Mouse (Mus musculus): ENCODE data around the gene Actr10.
A peak's percentile ranks its signal among the peaks of the same experiment; 100 is the strongest.

Gene Actr10

DNA sequence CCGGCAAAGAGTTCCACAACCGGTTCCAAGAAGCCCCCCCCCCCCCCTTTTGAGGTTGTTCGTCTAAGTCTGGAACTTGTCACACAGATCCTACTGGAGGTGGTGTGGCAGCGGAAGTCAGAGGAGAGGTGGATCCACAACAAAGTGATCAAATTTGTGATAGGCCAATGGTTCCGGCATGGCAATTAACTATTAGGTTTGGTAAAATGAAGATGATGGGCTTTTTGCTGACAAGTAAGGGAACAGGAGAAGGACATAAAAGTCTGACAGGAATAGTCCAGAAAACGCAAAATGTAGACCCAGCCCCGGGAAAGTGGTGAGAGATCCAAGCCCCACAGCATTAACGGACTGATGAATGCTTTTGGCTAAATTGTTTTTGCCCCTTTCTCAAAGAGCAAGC, 29.9 kb downstream of the Actr10 start:
- DNase-seq (ENCODE audit: low read depth, low spot score): no peak

DNA sequence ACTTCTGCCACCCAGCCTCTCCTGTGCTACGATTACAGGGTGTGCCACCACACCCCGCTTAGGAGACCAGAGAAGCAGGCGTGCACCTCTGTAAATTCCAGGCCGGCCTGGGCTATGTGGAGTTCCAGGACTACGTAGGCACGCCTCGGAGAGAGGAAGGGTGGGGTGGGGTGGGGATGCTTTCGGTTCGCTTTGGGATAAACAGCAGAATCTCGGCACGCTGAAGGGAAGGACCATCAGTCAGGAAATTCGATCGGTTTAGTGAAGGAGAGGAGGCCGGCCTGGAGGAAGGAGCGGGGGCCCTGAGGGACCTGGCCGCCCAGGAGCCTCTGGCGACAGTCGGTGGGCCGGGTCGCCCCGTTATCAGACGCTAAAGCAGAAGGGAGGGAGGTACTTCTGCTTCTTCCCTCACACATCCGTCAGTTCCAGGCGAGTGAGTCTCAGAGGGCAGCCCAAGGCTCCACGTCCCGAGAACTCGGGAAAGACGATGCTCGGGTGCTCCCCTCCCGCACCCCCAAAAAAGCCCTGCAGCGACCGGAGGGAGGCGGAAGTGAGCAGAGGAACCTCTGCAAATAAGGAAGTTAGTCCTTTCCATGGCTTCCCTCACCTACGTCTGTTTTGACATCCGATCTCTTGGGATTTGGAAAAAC, 30.6 kb downstream of the Actr10 start:
- DNase-seq (ENCODE audit: low read depth, low spot score): peak; percentile 86

DNA sequence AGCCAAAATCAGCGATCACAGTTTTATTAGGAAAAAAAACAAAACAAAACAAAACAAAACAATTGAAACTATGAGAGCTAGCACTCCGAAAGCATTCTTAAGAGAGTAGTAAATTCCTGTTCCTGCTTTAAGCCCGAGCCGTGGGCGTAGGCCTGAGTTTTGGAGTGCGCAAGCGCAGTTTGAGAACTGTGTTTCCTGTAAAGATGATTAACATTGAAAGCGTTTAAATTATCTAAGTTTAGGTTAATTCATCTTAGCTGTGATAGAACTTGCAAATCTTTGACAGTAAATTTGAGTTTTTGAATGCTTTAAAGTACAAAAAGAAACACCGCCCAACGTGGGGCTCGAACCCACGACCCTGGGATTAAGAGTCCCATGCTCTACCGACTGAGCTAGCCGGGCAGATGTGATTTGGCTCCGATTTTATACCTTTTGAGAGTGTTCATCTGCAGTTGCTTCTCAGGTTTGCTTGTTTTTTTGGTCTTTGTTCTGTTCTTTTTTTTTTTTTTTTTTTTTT, 31.2 kb downstream of the Actr10 start:
- DNase-seq (ENCODE audit: low read depth, low spot score): peak; percentile 91

DNA sequence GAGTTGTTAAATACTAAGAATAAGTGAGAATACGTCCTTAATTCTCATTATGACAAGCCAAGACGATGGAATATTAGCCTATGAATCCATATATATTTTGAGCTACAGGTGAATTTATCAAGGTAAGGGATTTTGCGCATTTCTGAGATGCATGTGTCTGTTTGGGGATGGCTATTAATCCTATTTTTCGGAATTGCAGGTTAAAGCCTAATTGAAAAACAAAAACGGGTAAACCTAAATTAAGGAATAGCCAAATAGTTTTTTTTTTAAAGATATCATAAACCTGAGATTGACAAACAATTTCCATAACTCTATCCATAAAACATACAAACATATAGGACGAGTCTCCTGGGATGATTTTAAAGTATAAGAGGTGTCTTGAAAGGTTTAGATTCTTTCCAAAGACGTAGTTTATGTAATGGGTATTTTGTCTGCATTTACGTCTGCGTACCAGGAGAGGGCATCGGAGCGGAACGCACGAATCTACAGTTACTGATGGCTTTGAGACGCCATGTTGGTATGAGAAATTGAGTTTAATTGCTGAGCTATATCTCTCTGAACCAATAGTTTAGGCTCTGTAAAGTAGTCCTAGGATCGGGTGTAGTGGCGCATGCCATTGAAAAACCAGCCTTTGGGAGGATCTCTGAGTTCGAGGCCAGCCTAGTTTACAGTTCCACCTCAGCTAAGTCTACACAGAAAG, 32.0 kb downstream of the Actr10 start:
- peak; percentile 85 for DNase-seq (ENCODE audit: low read depth, low spot score)

DNA sequence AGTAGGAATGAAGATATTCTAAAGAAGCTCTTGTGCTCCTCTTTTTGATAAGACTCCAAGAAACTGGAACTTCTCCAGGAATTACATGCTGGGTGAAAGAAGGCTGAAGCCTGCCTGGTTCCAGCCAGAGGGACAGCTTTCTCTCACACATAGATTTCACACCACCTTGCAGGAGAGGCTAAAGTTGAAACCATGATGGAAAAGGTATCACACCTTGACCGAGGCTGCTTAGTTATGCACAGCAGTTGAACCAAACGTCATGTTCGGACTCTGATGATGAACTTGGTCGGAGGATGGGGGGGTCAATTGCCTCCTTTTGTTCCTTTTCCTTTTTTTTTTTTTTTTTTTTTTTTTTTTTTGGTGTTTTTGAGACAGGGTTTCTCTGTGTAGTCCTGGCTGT, 36.2 kb downstream of the Actr10 start:
- no peak for DNase-seq (ENCODE audit: low read depth, low spot score)

DNA sequence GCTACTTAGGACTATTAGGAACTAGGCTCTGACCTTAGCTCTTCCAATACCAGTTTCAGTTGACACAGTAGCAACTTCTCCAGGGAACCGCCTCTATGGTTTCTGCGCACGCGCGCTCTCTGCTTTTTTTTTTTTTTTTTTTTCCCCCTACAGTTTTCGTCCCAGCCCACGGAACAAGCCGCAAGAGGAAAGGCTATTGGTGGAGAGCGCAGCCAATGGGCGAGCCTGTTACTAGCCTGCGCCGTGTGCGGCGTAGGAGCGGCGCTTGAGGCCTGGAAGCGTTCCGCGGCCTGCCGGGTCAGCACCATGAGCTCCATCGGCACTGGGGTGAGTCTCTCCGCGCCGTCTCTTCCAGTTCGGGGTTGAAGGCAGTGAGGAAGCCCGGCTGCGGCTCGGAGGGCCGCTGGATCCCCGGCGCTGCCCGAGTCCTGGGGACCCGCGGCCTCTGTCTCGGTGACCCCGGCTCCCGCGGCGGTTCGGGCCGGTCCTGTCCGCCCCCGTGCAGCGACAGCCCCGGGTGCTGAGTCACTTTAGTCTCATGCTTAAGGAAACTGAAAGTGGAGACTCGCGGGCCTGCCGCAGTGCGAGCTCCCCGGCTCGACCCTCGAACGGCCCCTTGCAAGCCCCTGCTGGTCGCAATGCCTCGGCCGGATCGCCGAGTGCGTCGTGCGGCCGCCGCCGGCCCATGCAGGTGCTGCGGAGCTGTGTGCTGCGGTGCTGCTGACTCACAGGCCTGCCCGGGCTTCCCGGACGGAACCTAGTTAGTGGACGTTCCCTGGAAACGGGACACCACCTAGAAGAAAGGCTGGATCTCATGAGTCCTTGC, 37.0 kb downstream of the Actr10 start, which contains the start of gene Psma3:
Psma3 (plus strand) TSS at position 181 of the 826 bp plus-strand sequence.
- DNase-seq (ENCODE audit: low read depth, low spot score): peak; percentile 95

DNA sequence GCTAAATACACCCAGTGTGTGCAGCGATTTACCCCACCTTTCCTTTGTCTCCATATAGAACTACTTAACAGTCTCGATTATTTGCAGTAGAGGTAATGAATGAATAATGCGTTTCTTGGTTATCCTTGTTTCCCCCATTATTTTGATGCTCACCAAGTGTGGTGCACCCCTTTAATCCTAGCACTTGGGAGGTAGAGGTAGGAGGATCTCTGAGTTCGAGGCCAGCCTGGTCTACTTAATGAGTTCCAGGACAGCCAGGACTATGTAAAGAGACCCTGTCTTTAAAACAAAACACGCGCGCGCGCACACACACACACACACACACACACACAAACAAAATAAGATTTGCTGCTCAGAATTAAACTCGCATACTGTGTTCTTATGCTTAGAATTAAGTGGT, 37.7 kb downstream of the Actr10 start:
- DNase-seq (ENCODE audit: low read depth, low spot score): peak; percentile 6

DNA sequence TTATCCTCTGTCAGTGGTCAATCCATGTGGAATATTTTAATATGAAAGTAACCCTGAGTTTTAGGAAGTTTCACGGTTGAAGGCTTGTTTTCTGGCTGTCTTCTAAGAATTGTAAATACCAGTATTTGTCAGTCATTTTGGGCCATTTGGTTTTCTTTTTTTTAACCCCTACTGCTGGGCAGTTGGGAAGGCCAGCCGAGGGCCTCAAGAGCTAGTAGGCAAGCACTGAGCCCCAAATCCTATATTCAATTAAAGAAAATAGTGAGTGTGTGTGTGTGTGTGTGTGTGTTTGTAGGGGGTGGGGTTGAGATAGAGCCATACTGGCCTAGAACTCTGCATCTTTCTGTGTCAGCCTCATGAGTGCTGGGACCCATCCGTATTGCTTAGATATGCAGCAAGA, 38.2 kb downstream of the Actr10 start:
- DNase-seq (ENCODE audit: low read depth, low spot score): no peak

DNA sequence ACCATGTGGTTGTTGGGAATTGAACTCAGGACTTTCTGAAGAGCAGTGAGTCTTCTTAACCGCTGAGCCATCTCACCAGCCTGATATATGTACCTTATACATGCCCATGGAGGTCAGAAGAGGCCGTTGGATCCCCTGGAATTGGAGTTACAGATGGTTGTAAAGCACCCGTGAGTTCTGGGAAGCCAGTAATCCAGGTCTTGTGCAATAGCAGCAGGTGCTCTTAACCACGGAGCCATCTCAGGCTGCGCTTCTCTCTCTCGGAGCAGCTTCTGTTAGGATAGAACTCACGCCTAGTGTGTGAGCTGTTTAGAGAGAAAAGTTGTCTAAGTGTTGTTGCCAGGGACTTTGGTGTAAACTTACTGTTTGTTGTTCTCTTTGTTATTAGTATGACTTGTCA, 40.7 kb downstream of the Actr10 start:
- DNase-seq (ENCODE audit: low read depth, low spot score): no peak

DNA sequence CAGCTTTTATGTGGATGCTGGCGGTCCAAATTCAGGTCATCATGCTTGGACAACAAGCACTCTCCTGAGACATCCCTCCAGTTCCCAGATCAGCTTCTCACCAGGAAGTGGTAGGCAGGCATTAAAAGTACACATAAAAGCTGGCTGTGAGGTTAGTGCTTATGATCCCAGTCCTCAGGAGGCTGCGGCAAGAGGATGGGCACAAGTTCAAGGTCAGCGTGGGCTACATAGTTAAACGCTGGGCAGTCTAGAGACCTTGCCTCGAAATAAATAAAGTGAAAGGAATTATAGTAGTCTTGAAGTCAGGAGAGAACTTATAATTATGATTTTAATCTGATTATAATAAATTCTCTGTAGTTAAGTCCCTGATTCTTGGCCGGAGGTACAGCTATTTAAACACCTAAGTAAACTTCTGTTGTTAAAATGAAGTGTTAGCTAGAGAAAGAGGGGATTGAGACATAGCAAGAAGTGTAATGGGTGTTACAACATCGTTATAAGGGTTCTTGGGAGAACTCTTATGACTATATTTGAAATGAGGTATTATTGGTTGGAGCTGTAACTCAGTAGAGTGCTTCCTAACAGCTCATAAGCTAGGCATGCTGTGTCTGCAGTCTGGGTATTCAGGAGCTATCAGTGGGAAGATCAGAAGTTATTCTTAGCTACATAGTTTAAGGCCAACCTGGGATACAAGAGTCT, 47.3 kb downstream of the Actr10 start:
- DNase-seq (ENCODE audit: low read depth, low spot score): no peak

DNA sequence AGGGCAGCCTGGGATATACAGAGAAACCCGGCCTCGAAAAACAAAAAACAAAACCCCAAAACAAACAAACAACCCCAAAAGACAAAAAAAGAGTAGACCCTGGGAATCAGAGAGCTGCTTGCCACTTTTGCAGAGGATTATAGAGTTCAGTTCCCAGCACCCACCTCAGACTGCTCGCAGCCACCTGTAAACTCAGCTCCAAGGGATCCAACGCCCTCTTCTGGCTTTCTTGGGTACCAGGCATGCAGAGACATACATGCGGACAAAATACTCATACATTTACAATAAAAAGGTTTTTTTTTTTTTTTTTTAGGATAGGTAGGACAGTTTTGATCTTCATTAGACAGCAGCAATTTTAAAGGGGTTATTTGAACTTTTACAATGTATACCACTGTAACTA, 59.6 kb downstream of the Actr10 start:
- DNase-seq (ENCODE audit: low read depth, low spot score): no peak

DNA sequence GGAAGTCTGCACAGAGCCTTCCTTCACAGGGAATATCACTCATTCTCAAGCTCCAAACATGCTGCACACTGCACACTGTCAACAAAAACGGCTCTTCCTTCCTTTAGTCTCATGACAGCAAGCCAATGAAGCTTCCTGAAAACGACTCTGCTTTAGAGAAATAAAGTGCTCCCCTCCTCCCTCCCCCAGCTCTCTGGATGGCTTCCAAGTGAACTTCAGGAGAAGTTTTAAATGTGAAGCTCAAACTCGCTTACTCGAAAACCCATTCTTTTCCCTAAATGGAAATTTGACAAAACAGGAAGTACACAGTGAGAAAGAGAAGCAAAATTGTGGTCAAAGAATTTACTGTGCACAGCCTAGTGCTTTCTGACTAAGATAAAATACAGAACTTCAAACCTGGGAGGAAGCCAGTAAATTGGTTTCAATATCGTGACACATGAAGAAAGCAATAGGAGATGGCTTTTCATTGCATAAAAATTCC, 61.8 kb downstream of the Actr10 start:
- DNase-seq (ENCODE audit: low read depth, low spot score): no peak

DNA sequence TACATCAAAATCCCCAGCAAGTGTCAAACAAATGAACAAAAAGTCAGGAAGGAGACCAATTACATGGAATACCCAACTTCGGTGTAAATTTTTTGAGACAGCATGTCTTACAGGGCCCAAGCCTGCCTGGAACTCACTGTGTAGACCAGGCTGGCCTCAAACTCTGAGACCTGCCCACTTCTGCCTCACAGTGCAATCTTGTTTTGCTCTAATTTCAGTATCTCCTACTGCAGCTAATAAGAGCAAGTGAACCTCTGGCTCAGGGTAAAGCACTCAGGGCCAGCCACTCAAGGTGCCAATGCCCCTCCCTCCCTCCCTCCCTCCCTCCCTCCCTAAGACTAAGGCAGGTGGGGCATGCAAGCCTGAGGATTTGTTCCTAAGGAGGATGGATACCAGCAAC, 62.7 kb downstream of the Actr10 start:
- DNase-seq (ENCODE audit: low read depth, low spot score): no peak

DNA sequence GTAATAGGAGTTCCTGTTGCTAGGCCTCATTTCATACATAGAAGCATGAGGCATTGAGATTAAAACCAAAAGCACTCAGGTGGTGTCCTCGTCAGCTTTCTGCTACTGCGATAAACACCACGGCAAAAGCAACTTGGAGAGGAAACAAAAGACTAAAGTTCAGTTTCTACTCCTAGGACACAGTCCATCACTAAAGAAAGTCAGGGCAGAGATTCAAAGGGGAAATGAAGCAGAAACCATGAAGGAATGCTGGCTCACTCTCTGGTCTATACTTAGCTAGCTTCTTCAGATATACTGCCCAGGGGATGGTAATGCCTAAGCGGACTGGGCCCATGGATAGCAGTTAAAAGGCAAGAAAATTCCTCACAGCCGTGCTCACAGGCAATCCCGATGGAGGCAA, 63.8 kb downstream of the Actr10 start:
- DNase-seq (ENCODE audit: low read depth, low spot score): no peak

DNA sequence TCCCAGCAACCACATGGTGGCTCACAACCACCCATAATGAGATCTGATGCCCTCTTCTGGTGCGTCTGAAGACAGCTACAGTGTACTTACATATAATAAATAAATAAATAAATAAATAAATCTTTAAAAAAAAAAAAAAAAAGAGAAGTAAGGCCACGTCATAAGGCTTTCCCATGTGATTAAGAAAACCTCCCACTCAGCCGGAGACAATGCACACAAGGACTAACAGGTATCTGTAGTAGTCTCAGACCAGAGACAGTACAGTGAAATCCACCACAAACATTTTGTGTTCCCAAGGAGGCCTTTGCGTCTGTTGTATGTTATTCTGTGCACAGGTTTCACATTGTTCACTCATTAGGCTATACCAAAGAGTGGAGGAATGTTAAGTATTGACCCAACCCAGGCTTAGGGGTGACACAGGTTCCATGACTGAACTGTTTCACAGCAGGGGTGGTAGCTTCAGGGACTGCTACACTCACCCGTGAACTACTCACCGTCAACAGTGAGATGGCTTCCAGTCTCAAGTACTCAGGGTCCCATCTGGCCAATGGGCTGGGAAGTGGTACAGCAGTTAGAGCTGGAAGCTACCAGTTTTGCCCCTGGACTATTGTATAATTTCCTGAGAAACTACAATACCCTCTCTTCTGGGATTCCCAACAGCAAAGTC, 66.2 kb downstream of the Actr10 start:
- no peak for DNase-seq (ENCODE audit: low read depth, low spot score)

DNA sequence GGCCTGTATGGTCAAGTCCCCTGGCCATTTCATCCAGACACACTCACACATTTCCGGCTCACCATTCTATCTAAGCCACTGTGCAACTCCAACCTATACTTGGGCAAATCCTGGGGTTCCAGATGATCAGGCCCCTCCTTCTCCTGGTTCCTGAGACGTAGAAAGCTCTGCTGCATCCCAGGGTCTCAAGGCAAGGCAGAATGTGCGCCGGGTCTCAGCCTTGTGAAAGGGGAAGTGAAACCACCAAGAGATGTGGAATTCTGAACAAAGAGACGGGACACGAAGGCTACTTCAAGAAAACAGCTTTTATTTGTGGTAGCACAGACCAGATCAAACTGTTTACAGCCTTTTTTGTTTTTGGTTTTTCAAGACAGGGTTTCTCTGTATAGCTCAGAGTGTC, 68.5 kb downstream of the Actr10 start:
- DNase-seq (ENCODE audit: low read depth, low spot score): no peak

DNA sequence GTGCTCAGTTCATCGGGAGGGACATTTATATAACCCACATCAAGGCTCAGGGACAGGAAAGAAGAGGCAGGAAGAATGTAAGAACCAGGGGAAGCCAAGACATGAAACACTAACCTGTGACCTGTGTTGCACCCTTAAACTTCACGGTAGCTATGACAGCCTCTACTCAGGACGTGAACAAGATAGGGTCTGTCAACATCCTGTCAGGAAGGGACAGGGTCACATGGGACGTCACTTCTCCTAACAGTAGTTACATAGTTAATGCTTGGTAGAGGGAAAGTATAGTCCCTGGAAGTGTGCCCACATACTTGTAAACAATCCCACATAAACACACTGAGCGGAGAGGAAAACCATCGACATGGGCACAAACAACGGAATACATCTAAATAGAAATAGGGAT, 69.2 kb downstream of the Actr10 start:
- no peak for DNase-seq (ENCODE audit: low read depth, low spot score)

DNA sequence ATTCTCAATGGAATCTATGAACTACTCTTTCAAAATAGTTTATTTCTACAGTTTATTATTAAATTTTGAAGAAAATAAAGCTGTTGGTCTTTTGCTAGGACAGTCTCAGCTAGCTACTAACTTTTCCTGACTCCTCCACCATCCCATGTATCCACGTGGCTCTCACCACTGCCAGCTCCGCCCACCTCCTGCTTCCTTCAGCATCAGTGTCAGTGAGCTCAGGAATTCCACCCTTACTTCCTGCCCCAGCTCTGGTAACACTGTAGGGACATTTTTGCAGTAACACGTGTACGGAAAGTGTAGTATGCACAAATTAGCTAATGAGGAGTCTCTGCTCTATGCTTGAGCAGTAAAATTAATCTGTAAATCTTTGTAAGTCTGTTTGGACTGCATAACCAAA, 72.1 kb downstream of the Actr10 start:
- no peak for DNase-seq (ENCODE audit: low read depth, low spot score)

Measured in mesoderm, embryonic 11.5 days (tissue).